Mouse (Mus musculus) heart, embryonic 10.5 days (tissue): ENCODE measurements at regions not wholly inside any gene's neighbourhood (a gene's known extent, or its start where the extent isn't known, plus 50 kb on each side); places are given as distances from the start of the nearest gene placed in this dataset.

Experiments
- DNase-seq: peaks from one replicate; pipeline ENCODE4 v3.0.0-alpha.2; 2017; ENCODE audit warnings: low spot score
- H3K27ac ChIP-seq: fragments of 300-500 bp; sonication (generic); 2 replicates; pipeline ENCODE4 v1.5.1; 2016; ENCODE audit warnings: mild to moderate bottlenecking
- H3K27me3 ChIP-seq: fragments of 300-500 bp; sonication (generic); 2 replicates; pipeline ENCODE4 v1.6.1; 2016; ENCODE audit warnings: mild to moderate bottlenecking; ENCODE audit not compliant: poor library complexity, insufficient read depth, severe bottlenecking
- H3K36me3 ChIP-seq: fragments of 300-500 bp; sonication (generic); 2 replicates; pipeline ENCODE4 v1.6.1; 2016; ENCODE audit warnings: mild to moderate bottlenecking, moderate library complexity
- H3K4me1 ChIP-seq: fragments of 300-500 bp; sonication (generic); 2 replicates; pipeline ENCODE4 v1.6.1; 2016; ENCODE audit warnings: mild to moderate bottlenecking
- H3K4me3 ChIP-seq: fragments of 300-500 bp; sonication (generic); 2 replicates; pipeline ENCODE4 v1.5.1; 2016; ENCODE audit warnings: mild to moderate bottlenecking, moderate library complexity
- H3K9me3 ChIP-seq: fragments of 300-500 bp; sonication (generic); 2 replicates; pipeline ENCODE4 v1.6.1; 2016; ENCODE audit warnings: mild to moderate bottlenecking, moderate library complexity
- WGBS: fragments of 180-500 bp; shearing (Covaris S2); methylation state at CpG from one replicate; pipeline ENCODE4 v1.1.7; 2016; 5-methylcytosine and 5-hydroxymethylcytosine counted together

GRCm38 (mm10) chr15:11693772-11694270, 213.3 kb downstream of the Npr3 start:
- Histone ChIP-seq H3K4me3 (no peak overlapping the region), H3K27ac (no peak overlapping the region), H3K9me3 (no peaks in the 10 kb centered on the region), H3K27me3 (no peaks in the 10 kb centered on the region), H3K4me1 (0 out of 2 replicates have a peak, but pooled peaks cover 4% of the 10 kb centered on the region), H3K36me3 (no peaks in the 10 kb centered on the region)
- DNase-seq: no peak
- WGBS: 73% methylated on average over 14 of the region's 14 CpGs

- H3K27ac ChIP-seq: no peak overlapping the region
- 88% methylated on average over 5 of the region's 5 CpGs for WGBS
- H3K4me3 ChIP-seq: no peak overlapping the region
- H3K9me3 ChIP-seq: no peaks in the 10 kb centered on the region
- H3K36me3 ChIP-seq: no peaks in the 10 kb centered on the region
- H3K27me3 ChIP-seq: no peaks in the 10 kb centered on the region
- DNase-seq: no peak
- no peaks in the 10 kb centered on the region for H3K4me1 ChIP-seq
Observed at GRCm38 (mm10) chr15:11664839-11665379, 242.2 kb downstream of the Npr3 start.

- WGBS: 83% methylated on average over 3 of the region's 3 CpGs
- no peaks in the 10 kb centered on the region for H3K27me3 ChIP-seq
- no peaks in the 10 kb centered on the region for H3K36me3 ChIP-seq
Observed at GRCm38 (mm10) chr15:11655168-11655567, 251.9 kb downstream of the Npr3 start.

DNA sequence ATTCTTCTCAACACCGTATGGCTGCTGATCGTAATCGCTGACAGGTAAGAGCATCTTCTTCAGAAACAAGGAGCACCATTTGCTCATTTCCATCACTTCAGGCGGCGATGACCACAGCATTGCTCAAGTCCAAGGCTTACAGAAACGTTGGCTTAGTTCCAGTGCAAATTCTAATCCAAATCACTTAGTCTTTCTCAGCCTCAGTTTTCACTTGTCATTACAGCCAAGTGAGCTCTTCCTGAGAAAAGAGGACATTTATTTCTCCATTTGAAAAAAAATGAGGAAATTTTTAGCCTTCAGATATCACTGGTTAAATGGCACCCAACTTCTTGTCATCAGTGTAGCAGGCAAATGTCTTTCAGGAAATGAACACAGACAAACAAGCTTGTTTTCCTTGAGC, 246.8 kb upstream of the Tars start:
- H3K4me3 ChIP-seq: no peak overlapping the region
- WGBS: 89% methylated on average over 6 of the region's 6 CpGs
- H3K27ac ChIP-seq: no peak overlapping the region
- no peaks in the 10 kb centered on the region for H3K9me3 ChIP-seq
- H3K36me3 ChIP-seq: no peaks in the 10 kb centered on the region
- no peak for DNase-seq
- no peaks in the 10 kb centered on the region for H3K27me3 ChIP-seq
- H3K4me1 ChIP-seq: no peaks in the 10 kb centered on the region

More at GRCm38 (mm10) chr15:11655168-11655567, 251.9 kb downstream of the Npr3 start:
- no peak overlapping the region for H3K4me3 ChIP-seq
- H3K9me3 ChIP-seq: no peaks in the 10 kb centered on the region
- DNase-seq: no peak
- H3K27ac ChIP-seq: no peak overlapping the region
- no peaks in the 10 kb centered on the region for H3K4me1 ChIP-seq

DNA sequence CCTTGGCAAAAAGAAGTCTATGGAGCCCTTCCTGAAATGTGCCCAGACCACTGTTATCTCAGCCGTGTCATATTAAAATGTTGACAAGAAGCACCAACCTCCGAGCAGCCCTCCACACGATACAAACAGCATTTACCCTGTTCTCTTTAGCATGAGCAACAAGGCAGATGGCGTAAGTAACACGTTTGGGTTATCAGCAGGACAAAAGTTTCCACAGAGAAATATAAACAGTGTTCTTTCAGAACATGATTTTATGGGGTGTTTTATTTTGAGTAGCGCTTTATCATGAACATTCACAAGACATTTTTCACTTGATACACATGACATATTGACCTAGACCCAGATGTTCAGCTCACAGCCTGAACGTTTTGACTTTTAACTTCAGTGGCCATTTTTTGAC, 245.3 kb upstream of the Tars start:
- DNase-seq: no peak
- Histone ChIP-seq H3K9me3 (no peaks in the 10 kb centered on the region), H3K36me3 (no peaks in the 10 kb centered on the region), H3K27ac (no peak overlapping the region), H3K4me3 (no peak overlapping the region), H3K27me3 (no peaks in the 10 kb centered on the region), H3K4me1 (no peaks in the 10 kb centered on the region)
- WGBS: 66% methylated on average over 7 of the region's 7 CpGs

- Histone ChIP-seq H3K27me3 (no peaks in the 10 kb centered on the region), H3K36me3 (no peaks in the 10 kb centered on the region), H3K9me3 (no peaks in the 10 kb centered on the region), H3K4me3 (no peak overlapping the region), H3K27ac (no peak overlapping the region), H3K4me1 (no peaks in the 10 kb centered on the region)
- no peak for DNase-seq
- WGBS: 81% methylated on average over 2 of the region's 2 CpGs
Observed at GRCm38 (mm10) chr15:11630654-11631053, 231.2 kb upstream of the Tars start.

DNA sequence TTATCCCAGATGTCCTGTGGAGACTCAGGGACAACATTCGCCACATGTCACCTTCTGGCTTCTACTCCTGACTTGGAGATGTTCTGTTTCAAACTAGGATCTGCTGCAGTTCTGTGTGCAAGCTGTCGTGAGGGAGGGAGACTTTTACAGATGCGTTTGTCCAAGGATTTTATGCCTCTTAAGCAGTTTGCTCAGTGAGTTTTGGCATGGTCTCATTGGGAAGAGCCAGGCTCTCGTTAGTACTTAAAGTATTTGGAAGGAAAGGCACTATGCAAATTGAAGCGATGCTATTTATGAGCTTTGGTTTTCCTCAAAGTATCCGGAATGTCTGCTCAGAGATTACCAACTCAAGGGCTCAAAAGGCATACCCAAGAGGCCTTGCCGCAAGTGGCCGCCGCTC, 227.0 kb upstream of the Tars start:
- H3K4me3 ChIP-seq: no peak overlapping the region
- DNase-seq: no peak
- H3K27ac ChIP-seq: no peak overlapping the region
- 70% methylated on average over 9 of the region's 9 CpGs for WGBS
- no peaks in the 10 kb centered on the region for H3K9me3 ChIP-seq
- no peaks in the 10 kb centered on the region for H3K4me1 ChIP-seq
- H3K36me3 ChIP-seq: no peaks in the 10 kb centered on the region
- no peaks in the 10 kb centered on the region for H3K27me3 ChIP-seq

- Histone ChIP-seq H3K4me3 (no peak overlapping the region), H3K27ac (no peak overlapping the region), H3K36me3 (no peaks in the 10 kb centered on the region), H3K27me3 (no peaks in the 10 kb centered on the region), H3K9me3 (no peaks in the 10 kb centered on the region), H3K4me1 (no peaks in the 10 kb centered on the region)
- 47% methylated on average over 3 of the region's 3 CpGs for WGBS
- DNase-seq: no peak
Observed at GRCm38 (mm10) chr15:11612416-11612815, 213.0 kb upstream of the Tars start.

DNA sequence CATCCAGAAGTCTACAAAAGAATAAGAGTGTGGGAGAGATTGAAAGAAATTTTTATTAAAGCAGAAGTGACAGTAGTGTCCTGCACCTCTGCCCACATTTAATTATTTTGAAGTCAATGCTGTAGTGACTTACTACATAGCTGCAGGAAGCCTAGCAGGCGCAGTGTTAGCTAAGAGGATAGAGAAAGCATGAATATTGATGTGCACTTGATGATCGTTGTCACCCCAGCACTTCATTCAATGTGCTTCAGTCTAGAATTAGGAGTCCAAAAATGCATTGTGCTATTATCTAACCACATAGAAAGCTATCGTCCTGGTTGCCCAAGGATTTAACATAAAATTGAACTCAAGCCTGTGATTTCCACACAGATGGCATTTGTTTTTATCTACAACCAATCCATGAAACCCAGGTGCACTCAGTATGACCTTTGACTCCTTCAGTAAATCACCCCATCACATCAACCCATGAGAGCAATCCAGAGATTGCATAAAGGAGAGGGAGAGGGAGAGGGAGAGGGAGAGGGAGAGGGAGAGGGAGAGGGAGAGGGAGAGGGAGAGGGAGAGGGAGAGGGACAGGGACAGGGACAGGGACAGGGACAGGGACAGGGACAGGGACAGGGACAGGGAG, 210.7 kb upstream of the Tars start:
- H3K4me3 ChIP-seq: no peak overlapping the region
- 75% methylated on average over 3 of the region's 3 CpGs for WGBS
- no peak overlapping the region for H3K27ac ChIP-seq
- DNase-seq: no peak
- H3K36me3 ChIP-seq: no peaks in the 10 kb centered on the region
- H3K9me3 ChIP-seq: no peaks in the 10 kb centered on the region
- no peaks in the 10 kb centered on the region for H3K27me3 ChIP-seq
- no peaks in the 10 kb centered on the region for H3K4me1 ChIP-seq

- Histone ChIP-seq H3K4me3 (no peak overlapping the region), H3K9me3 (no peaks in the 10 kb centered on the region), H3K36me3 (no peaks in the 10 kb centered on the region), H3K27me3 (no peaks in the 10 kb centered on the region), H3K4me1 (no peaks in the 10 kb centered on the region), H3K27ac (no peak overlapping the region)
- DNase-seq: no peak
Observed at GRCm38 (mm10) chr15:11607489-11607888, 208.0 kb upstream of the Tars start.

DNA sequence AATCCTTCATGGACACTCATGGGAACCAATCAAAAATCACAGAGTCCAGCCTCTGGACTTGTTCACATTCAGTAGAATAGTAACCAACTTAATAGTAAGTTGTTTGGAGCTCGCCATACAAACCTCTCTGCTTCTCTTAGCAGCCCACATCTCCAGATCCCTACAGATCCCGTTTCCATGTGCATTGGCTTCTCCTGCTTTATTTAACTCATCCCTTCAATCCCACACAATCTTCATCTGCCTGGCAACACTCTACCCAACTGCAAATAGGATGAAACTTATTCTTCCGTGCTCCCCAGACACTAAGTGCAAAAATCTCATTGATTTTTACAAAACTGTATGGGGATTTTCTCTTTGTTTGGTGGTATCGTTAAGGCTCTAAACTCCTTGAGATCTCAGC, 206.2 kb upstream of the Tars start:
- H3K27ac ChIP-seq: no peak overlapping the region
- 85% methylated on average over 4 of the region's 4 CpGs for WGBS
- DNase-seq: no peak
- no peaks in the 10 kb centered on the region for H3K27me3 ChIP-seq
- no peaks in the 10 kb centered on the region for H3K36me3 ChIP-seq
- no peaks in the 10 kb centered on the region for H3K4me1 ChIP-seq
- no peak overlapping the region for H3K4me3 ChIP-seq
- no peaks in the 10 kb centered on the region for H3K9me3 ChIP-seq

DNA sequence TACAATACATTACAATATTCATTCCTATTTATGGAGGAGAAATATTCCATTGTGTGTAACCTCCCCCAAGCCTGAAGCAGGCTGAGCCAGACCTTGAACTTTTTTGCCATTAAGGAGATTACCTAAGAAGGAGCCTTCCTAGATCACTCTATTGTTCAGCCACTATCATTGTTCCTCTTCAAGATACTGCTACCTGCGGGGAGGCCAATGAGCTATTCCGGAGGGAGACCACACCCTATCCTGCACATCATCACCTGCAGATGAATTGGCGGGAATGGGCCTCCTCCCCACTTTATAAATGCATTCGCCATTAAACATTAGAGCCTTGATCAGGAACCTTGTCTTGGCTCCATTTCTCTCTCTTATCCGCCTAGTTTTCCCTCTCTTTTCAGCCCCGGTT, 197.6 kb upstream of the Tars start:
- Histone ChIP-seq H3K27me3 (no peaks in the 10 kb centered on the region), H3K36me3 (no peaks in the 10 kb centered on the region), H3K4me1 (no peaks in the 10 kb centered on the region), H3K9me3 (no peaks in the 10 kb centered on the region), H3K4me3 (no peak overlapping the region), H3K27ac (no peak overlapping the region)
- DNase-seq: no peak
- 80% methylated on average over 6 of the region's 6 CpGs for WGBS

DNA sequence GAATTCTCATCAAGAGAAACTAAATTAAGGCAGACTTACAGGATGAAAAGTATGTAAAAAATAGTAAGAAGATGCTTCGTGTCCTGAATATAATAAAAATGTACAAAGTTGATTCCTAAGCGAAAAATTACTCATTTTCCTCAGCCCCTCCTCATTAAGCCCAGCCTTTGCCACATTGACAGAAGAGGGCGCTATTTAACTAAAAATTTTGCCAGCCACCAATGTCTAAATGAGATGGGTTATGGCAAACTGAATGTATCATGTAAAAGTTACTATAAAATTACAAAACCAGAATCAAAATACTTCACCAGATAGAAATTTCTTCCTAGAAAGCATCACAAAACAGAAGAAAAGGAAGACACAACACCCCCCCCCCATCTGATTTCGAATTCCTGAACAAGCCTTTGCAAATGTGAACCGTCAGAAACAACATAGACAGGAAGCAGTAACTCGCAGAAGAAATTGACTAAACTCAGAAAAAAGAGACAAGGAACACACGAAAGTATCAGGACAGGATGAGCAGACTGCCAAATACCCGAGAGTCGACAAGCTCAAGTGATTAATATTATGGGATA, 191.2 kb upstream of the Tars start:
- WGBS: 37% methylated on average over 9 of the region's 9 CpGs
- DNase-seq: no peak
- H3K27ac ChIP-seq: no peak overlapping the region

More for the DNA sequence above, 191.2 kb upstream of the Tars start:
- H3K4me3 ChIP-seq: no peak overlapping the region
- no peaks in the 10 kb centered on the region for H3K27me3 ChIP-seq
- H3K9me3 ChIP-seq: no peaks in the 10 kb centered on the region
- 0 out of 2 replicates have a peak, but pooled peaks cover 4% of the 10 kb centered on the region for H3K4me1 ChIP-seq
- H3K36me3 ChIP-seq: no peaks in the 10 kb centered on the region
